Mouse (Mus musculus) left cerebral cortex, postnatal 25 days (tissue): ENCODE measurements around the gene Mmp17. TPM values are rescaled to one million over a fixed set of nuclear protein-coding genes. Genes with fewer than 3 reads are reported as not detected.
A peak's percentile ranks its signal among the peaks of the same experiment; 100 is the strongest.
"Not testable (repeated sequence)": the region's sequence is repeated elsewhere in the genome, so short reads cannot be mapped to it uniquely, and the experiment has no call there.

ENCODE experiments used
- DNase-seq, 2 experiments: peaks; one replicate each; pipeline ENCODE4 v3.0.0; 2022; ENCODE audit warnings: low spot score in 2 of 2, mixed read lengths in 1 of 2
- intact Hi-C: fragments of 180-260 bp; cut with DNase I; formaldehyde crosslinking; loops from one replicate; pipeline ENCODE4 v1.15.1; 2025
- total RNA-seq, 2 experiments: library from RNA; stranded (reverse); gene quantifications; 2 replicates each; pipeline ENCODE4 v1.2.3; 2021

Mmp17 gene
- total RNA-seq, 2 experiments from 2014 or later, result 100 to 101 TPM

DNA sequence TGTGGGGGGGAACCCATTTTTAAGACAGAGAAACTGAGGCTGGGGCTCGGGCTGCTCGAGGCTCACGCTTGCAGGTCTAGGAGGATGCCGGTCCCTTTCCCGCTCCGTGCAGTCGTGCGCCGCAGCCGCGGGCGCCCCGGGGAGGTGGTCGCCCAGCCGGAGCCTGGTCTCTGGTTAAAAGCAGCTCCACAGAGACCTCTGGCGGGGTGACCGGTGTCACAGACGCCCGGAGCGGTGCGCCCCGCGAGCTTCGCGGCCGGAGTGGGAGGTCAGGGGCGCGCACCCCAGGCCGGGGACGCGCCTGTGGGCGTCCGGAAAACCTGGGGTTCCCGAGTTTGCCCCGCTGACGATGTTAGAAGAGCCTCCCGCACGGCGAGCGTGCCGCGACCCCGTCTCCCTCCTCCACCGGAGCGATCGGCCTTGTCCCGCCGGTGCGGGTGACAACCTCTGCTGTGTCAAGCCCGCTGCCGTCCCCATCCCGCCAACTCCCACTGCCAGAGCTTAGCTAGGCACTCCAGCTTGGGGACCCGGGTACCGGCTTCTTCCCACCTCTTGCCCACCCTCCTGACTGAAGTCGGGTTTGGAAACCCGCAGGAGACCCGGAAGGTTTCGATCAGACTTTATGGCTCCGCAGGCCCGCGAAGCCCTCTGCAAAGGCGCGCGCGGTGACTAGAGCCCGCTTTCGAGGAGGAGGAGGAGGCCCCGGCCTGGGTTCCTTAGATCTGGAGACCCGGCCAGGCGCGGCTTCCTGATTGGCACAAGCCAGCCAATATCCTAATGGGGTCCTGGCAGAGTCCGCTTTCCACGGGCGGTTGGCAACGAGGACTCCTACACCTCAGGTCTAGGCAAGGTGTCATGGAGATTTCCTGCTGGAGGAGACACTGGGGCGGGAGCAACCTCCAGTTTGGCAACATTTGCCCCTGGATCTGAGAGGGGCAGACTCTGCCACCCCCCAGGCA is 893 bp downstream of the Mmp17 start:
- DNase-seq, result peak in 1 of 2 experiments; percentile 42
- intact Hi-C loops, result loop anchor here (2.0 kb wide), 3 partner anchors 196 to 522 kb away; no protein-coding TSS in a partner anchor

DNA sequence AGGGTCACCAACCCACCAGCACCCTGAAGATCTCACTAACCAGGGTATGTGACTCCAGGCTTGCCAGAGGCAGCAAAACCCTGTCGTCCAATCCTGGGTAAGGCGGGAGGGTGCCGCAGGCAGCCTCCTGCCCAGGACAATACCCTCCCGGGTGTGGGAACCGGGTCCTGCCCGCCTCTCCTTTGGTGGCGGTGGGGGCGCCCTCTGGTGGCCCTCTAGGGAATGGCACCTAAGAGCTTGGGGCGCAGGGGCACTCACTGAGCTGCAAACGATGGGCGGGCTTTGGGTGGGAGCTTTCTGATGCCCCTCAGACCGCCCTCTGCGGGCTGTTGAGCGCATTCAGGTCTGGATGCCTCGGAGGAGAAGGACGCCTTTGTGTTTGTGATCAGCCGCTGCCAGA is 2.0 kb downstream of the Mmp17 start:
- DNase-seq, result peak; percentile 79 to 82
- intact Hi-C loops, result no loop called here

DNA sequence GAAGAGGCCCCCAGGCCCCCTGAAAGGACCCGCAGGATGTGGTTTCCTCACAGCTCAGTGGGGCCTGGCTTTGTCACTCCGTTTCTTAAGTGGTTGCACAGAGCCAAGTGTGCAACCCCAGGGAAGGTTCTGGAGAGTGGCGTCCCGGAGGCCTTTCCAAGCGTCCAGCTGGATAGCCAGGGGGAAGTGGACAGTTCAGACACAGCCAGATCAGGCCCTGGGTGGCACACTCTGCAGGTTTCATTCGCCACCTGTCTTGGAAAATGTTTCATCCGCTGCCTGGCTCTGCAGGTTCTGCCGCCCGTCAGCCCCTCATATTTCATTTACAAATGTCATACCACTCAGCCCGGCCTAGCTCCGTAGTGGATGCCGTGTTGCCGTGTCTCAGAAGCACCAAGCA is 2.5 kb downstream of the Mmp17 start:
- intact Hi-C loops, result no loop called here
- no peak for DNase-seq

DNA sequence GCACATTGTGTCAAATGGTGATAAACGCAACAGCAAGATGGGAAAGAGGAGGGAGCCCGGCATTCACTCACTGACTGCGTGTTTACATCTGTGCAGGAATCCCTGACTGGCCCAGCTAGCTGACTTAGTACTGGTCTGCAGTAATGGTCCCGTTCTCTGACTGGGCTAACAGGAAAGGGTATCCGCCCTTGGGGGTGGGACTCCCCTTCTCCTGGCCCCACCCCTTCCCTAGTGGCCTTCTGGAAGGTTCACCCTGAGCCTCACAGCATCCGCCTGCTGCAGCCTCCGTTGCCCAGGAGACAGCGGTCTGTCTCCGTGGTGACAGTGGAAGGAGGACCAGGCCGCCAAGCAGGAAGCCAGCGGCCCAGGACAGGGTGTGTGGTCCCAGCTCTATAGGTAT is 6.9 kb downstream of the Mmp17 start:
- peak; percentile 48 to 74 for DNase-seq
- intact Hi-C loops, result loop anchor here (5.0 kb wide), 1 partner anchor 254 kb away; no protein-coding TSS in a partner anchor

DNA sequence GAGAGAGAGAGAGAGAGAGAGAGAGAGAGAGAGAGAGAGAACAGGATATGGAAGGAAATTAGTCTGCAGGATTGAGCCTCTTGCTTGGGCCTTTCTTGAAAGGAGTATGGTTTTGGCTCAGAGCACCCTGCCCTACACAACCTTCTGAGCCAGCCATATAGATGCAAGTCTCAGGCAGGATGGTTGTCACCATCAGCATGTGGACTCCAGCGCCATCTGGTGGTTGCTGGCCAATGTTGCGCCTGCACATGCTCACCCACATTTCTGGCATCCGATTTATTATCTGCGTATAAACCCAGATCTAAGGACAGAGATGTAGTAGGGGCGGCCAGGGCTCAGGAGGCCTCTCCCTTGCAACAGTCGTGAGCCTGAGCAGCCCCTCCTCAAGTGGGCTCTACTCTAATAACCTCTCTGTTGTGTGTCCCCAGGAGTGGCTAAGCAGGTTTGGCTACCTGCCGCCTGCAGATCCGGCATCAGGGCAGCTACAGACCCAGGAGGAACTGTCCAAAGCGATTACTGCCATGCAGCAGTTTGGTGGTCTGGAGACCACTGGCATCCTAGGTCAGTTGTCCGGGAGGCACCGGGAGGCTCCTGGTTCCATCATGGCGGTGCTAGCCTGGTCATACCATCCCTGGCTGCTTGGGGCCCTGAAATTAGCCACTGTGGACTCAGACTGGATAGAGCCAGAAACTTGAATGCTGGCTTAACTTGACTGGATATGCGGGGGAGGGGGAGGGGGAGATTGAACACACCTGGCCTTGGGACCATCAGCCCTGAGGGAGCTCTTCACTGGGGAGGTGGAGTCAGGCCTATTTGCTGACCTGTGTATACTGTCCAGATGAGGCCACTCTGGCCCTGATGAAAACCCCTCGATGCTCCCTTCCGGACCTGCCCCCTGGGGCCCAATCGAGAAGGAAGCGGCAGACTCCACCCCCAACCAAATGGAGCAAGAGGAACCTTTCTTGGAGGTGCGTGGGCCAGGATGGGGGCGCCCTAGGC is 10.4 kb downstream of the Mmp17 start:
- peak; percentile 84 to 91 for DNase-seq
- intact Hi-C loops, result loop anchor here (1.0 to 5.0 kb wide), 2 partner anchors 257 to 416 kb away; no protein-coding TSS in a partner anchor

DNA sequence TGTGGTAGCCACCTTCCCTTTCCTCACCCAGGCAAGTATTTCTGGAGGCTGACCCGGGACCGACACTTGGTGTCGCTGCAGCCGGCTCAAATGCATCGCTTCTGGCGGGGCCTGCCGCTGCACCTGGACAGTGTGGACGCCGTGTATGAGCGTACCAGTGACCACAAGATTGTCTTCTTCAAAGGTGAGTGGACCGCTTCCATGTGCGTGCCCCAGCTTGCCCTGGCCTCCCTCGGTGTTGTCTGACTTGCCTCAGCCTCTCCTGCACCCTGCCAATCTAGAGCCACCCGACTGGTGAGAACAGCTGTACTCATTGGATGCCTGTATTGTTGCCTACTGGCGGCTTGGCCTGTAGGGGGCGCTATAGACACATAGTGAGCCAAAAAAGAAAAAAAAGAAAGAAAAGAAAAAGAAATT is 18.1 kb downstream of the Mmp17 start:
- DNase-seq, result no peak

DNA sequence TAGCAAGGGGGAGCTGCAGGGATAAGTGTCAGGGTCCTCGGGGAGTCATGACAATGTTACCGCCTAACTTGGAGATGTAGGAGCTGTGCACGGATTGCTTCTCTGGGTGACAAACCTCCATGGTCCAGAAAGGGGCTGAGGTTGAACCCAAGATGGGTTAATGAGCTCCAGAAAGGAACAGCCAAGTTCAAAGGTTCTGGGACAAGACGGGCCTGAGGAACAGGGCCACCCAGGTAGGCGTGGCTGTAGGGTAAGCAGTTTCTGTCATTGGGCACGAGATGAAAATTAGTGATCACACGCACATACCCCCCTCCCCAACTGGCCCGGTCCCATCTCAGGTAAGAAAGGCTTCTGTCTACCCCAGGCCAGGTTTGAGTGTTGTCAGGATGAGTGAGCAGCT is 23.5 kb downstream of the Mmp17 start:
- intact Hi-C loops, result no loop called here
- no peak for DNase-seq

More for the DNA sequence above, 18.1 kb downstream of the Mmp17 start:
- intact Hi-C loops, result no loop called here

DNA sequence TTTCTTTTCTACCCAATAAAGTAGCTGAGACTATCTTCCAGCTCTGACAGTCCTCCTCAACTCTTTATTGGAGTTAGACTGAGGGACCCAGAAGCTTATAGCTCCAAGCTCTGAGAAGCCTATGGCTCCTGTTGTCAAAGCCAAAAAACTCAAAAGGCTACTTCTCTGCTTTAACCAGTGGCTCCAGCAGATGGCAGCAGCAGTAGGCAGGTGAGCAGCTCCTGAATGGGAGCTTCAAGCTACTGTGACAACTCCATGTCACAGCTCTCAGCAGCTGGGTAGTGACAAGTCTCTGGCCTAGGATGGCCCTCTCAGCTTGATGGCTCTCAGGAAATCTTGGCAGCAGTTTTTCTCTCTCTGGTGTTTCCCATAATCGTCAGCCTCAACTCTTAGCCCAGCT is 27.1 kb downstream of the Mmp17 start:
- intact Hi-C loops, result loop anchor here (2.0 kb wide), 1 partner anchor 114 kb away; the partner anchor contains the start of gene Nipsnap2
- peak; percentile 82 to 90 for DNase-seq

DNA sequence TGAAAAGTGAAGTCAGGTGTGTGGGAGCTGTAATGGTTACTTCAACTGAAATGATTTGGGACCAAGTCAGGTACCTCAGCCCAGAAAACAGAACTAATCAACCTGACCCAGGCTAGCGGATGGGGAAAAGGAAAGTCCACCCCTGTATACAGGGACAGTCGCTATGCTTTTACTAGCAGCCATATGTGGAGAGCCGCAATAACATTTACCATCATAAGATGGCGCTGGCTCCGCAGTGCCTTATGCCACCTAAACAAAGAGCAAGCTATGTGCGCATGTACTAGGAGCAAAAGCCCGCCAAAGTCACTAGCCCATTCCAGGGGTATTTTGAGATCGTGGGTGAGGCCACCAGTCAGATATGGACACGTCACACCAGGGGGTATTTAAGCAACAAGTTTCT is 36.6 kb downstream of the Mmp17 start:
- intact Hi-C loops, DNase-seq: not testable (repeated sequence)

DNA sequence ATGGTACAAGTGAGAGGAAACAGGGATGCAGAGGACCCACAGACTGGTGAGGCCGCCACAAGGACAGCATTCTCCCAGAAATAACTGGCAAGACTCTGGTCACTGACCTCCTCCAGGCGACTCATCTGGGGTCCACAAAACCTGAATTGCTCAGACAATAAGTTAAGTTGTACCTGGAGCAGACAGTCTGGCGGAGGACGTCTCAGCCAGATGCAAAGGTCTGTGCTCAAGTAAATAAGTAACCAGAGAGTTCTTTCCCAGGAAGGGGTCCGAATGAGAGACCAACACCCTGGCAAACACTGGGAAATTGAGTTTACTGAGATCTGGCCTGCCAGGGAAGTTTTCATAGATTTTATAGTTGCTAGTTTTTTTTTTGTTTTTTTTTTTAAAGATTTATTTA is 37.4 kb downstream of the Mmp17 start:
- intact Hi-C loops, result no loop called here
- no peak for DNase-seq

DNA sequence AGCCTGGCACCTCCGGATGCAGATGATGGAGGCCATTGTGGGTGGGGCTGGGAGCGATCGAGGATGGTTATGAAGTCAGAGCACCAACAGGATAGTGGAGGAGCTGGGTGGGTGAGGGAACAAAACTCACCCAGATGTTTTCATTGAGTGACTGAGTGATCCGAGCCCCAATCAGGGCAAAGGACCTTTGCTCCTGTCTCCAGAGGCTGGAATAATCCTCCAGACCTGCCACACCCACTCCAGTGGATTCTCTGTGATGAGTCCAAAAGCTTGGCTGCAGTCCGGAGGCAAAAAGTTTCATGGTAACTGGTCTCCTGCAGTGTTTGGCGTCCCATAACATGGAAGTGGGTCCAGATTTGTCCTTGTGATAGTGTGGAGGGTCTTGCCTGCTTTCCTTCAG is 42.1 kb downstream of the Mmp17 start:
- intact Hi-C loops, result no loop called here
- DNase-seq, result no peak

DNA sequence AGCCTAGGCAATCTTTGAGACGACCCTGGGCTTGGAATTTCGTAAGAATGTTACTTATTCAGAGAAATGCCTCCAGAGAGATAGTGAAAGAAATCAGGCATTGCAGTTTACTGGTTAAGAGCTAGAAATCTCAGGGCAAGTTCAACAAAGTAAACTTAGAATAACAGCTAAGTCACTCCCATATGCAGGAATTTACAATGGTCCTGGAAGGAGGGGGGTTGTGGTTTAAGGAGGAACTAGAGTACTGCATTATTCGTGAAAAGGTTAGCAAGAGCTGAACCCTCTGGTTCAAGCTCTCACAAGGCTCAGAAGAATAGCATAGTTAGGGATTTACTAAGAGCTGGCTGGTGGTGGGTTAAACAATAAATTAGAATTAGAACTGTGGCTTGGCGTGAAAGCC is 42.6 kb downstream of the Mmp17 start:
- intact Hi-C loops, DNase-seq: not testable (repeated sequence)

DNA sequence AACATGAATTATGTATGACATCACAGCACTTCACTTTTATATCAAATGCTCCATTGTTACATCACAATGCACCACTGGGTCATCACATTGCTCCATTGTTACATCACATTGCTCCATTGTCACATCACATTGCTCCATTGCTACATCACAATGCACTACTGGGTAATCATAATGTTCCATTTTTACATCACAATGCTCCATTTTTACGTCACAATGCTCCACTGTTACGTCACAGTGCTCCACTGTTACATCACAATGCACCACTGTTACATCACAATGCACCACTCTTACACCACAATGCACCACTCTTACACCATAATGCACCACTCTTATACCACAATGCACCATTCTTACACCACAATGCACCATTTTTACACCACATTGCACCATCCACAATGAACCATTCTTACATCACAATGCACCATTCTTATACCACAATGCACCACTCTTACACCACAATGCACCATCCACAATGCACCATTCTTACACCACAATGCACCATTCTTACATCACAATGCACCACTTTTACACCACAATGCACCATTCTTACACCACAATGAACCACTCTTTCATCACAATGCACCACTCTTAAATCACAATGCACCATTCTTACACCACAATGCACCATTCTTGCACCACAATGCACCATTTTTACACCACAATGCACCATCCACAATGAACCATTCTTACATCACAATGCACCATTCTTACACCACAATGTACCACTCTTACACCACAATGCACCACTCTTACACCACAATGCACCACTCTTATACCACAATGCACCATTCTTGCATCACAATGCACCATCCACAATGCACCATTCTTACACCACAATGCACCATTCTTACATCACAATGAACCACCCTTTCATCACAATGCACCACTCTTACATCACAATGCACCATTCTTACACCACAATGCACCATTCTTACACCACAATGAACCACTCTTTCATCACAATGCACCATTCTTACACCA is 48.6 kb downstream of the Mmp17 start:
- DNase-seq, intact Hi-C loops: not testable (repeated sequence)

DNA sequence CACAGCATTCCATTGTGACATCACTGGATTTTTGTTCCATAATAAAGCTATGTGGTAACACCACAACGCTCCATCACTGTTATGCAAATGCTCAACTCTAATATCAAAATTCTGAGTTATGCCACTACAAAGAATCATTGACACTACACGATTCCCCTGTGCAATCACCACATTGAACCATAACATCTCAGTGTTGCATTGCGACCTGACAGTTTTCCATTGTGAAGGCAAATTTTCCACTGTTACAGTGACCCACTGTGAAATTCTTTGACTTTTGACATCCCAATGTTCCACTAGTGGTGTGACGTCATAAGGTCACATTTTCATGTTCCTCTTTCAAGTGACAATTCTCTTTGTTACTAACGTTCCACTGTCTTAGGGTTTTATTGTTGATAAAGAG is 66.9 kb downstream of the Mmp17 start:
- DNase-seq, result no peak
- intact Hi-C loops, result no loop called here

DNA sequence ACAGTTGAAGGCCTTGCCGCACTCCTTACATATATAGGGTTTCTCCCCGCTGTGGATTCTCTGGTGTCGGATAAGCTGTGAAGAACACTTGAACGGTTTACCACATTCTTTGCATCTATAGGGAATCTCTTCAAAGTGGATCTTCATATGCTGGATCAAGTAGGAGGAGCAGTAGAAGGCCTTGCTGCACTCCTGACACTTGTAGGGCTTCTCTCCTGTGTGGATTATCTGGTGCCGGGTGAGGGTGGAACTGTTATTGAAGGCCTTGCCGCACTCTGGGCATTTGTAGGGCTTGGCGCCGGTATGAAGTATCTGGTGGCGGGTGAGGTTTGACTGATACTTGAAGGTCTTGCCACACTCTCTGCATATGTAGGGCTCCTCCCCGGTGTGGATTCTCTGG is 73.0 kb downstream of the Mmp17 start:
- intact Hi-C loops, result no loop called here
- no peak for DNase-seq

DNA sequence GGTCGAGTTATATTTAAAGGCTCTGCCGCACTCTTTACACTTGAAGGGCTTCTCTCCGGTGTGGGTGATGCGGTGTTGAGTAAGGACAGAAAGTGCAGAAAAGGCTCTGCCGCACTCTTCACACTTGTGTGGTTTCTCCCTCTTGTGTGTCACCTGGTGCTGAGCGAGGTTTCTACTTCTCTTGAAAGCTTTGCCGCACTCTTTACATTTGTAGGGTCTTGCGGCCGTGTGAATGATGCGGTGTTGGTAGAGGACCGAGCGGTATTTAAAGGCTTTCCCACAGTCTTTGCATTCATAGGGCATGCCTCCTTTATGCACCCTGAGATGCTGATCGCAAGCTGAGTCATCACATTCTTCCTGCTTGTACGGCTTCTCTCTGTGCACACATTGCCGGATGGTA is 74.0 kb downstream of the Mmp17 start:
- intact Hi-C loops, result no loop called here
- DNase-seq, result no peak
